Mouse (Mus musculus) hindbrain, postnatal 0 days (tissue): ENCODE results near the gene Ric8a. TPM values are rescaled to one million over a fixed set of nuclear protein-coding genes. Genes with fewer than 3 reads are reported as not detected.

ENCODE experiments used
- ATAC-seq: fragments of 200-750 bp; cut with Nextera tagmentation; 2 replicates; pipeline ENCODE4 v1.8.0; 2017; ENCODE audit warnings: mild to moderate bottlenecking, moderate TSS enrichment, moderate library complexity
- DNase-seq: peaks from one replicate; pipeline ENCODE4 v3.0.0-alpha.2; 2015; ENCODE audit warnings: low spot score
- H3K27ac ChIP-seq: fragments of 300-500 bp; sonication (generic); 2 replicates; pipeline ENCODE4 v1.5.1; 2014; ENCODE audit warnings: mild to moderate bottlenecking
- H3K27me3 ChIP-seq: fragments of 300-500 bp; sonication (generic); 2 replicates; pipeline ENCODE4 v1.6.1; 2014; ENCODE audit warnings: low read length, mixed read lengths; ENCODE audit not compliant: insufficient read depth
- H3K36me3 ChIP-seq: fragments of 300-500 bp; sonication (generic); 2 replicates; pipeline ENCODE4 v1.6.1; 2014; ENCODE audit warnings: low read length, mixed read lengths; ENCODE audit not compliant: insufficient read depth
- H3K4me1 ChIP-seq: fragments of 300-500 bp; sonication (generic); 2 replicates; pipeline ENCODE4 v1.6.1; 2014; ENCODE audit warnings: antibody characterized with exemption, low read length, mixed read lengths; ENCODE audit not compliant: insufficient read depth
- H3K4me2 ChIP-seq: fragments of 300-500 bp; sonication (generic); 2 replicates; pipeline ENCODE4 v1.6.1; 2014; ENCODE audit warnings: low read depth, mild to moderate bottlenecking, low read length, moderate library complexity, mixed read lengths
- H3K4me3 ChIP-seq: fragments of 300-500 bp; sonication (generic); 2 replicates; pipeline ENCODE4 v1.5.1; 2014; ENCODE audit warnings: low read length
- H3K9ac ChIP-seq: fragments of 300-500 bp; sonication (generic); replicated peaks from 2 replicates; pipeline ENCODE4 v1.6.1; 2014; ENCODE audit warnings: mild to moderate bottlenecking, low read length, moderate library complexity, mixed read lengths
- H3K9me3 ChIP-seq: fragments of 300-500 bp; sonication (generic); 2 replicates; pipeline ENCODE4 v1.6.1; 2016; ENCODE audit warnings: low read length, mixed read lengths
- CTCF ChIP-seq: IDR thresholded peaks from 2 replicates; pipeline ENCODE4 v1.5.1; 2016; ENCODE audit warnings: antibody characterized with exemption, control low read depth, low read depth
- WGBS: fragments of 180-500 bp; shearing (Covaris S2); extraction: QIAGEN DNeasy Blood & Tissue Kit; methylation state at CpG from one replicate; pipeline ENCODE4 v1.1.7; 2014; 5-methylcytosine and 5-hydroxymethylcytosine counted together
- polyA plus RNA-seq: library from polyadenylated mRNA; unstranded; fragments of >200 nt; fragmentation: Nextera tagmentation; extraction: Ambion mirVana; gene quantifications from 2 replicates; pipeline ENCODE4 v1.2.1, GENCODE M21; 2015
- total RNA-seq: library from RNA; depleted of rRNA; stranded (reverse); fragments of >200 nt; gene quantifications from 2 replicates; pipeline ENCODE4 v1.2.3, GENCODE M21; 2014

Gene Ric8a
- total and polyA plus RNA-seq, 2 experiments from 2014 or later, result 85.8 to 117 TPM

DNA sequence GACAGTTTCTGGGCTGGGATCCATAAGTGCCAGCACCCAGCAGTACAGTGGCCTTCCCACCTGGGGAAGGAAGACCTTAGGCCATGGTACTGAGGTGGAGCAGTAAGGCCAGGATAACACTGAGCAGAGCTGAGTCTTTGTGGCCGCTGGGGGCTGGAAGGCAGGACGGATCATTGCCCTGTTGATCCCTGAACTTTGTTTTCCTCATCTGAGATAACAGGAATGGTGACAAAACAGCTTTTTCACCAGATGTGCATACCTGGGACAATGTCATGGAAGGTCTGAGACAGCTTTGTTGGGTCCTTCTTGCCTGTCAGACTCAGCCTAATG lies 21.0 kb upstream of the Ric8a start:
- ATAC-seq (no peak), DNase-seq (no peak)
- 81% methylated on average over 2 of the region's 2 CpGs for WGBS
- Histone ChIP-seq H3K9ac (no peak overlapping the region), H3K9me3 (no peaks in the 10 kb centered on the region), H3K27me3 (no peaks in the 10 kb centered on the region), H3K4me1 (no peaks in the 10 kb centered on the region), H3K27ac (no peak overlapping the region), H3K4me3 (no peak overlapping the region), H3K4me2 (no peak overlapping the region), H3K36me3 (no peaks in the 10 kb centered on the region)
- TF ChIP-seq CTCF, result no peak

DNA sequence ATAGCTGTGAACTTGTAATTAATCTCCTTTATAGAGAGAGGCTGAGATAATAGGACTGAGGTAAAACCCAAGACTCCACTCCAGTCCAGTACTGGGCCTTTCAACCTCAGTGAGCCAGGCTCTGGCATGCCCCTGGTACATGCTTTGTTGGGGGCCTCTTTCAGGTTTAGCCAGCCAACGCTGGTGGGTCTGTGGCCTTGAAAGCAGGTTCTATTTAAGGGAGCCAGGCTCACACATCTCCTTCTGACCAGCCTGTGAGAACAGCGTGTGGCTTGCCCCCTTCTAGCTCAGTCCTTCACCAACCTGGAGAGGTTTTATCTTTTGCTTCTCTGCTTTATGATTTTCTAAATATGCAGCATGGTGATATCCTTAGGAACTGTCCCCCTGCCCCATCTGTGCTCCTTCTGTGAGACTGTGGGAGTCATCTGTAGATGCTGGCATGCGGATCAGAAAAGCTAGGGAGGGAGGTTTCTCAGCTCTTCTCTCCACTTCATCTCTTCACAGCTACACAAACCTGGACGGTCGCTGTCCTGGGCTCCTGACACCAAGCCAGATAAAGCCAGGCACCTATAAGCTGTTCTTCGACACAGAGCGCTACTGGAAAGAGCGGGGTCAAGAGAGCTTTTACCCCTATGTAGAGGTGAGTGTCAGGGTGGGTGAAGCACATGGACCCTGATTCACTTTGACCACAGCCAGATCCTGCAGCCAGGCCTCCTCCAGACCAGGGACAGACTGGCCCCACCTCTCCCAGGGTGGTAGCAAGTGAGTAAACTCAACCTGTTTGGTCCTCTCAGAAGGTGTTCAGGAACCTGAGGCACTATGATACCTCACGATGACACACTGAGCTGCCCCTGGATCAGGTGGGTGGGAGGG lies 20.3 kb upstream of the Ric8a start:
- H3K9me3 ChIP-seq, result no peaks in the 10 kb centered on the region
- H3K36me3 ChIP-seq, result no peaks in the 10 kb centered on the region
- H3K27me3 ChIP-seq, result peaks cover under 1% of the 10 kb centered on the region; the same call in 1 of the 2 replicates
- no peaks in the 10 kb centered on the region for H3K4me1 ChIP-seq
- no peak for DNase-seq
- TF ChIP-seq CTCF, result no peak
- H3K9ac ChIP-seq, result no peak overlapping the region
- 83% methylated on average over 9 of the region's 9 CpGs for WGBS
- no peak overlapping the region for H3K4me3 ChIP-seq
- no peak overlapping the region for H3K4me2 ChIP-seq
- no peak overlapping the region for H3K27ac ChIP-seq
- ATAC-seq, result no peak

- H3K27me3 ChIP-seq, result peaks cover 4% of the 10 kb centered on the region; the same call in 1 of the 2 replicates
- no peak overlapping the region for H3K4me2 ChIP-seq
- DNase-seq (no peak), ATAC-seq (no peak)
- no peaks in the 10 kb centered on the region for H3K9me3 ChIP-seq
- H3K27ac ChIP-seq, result no peak overlapping the region
- 57% methylated on average over 5 of the region's 5 CpGs for WGBS
- no peak overlapping the region for H3K4me3 ChIP-seq
- no peak overlapping the region for H3K9ac ChIP-seq
- no peaks in the 10 kb centered on the region for H3K4me1 ChIP-seq
- no peaks in the 10 kb centered on the region for H3K36me3 ChIP-seq
- TF ChIP-seq CTCF, result no peak
Observed at GRCm38 (mm10) chr7:140839556-140839955, 17.2 kb upstream of the Ric8a start.

DNA sequence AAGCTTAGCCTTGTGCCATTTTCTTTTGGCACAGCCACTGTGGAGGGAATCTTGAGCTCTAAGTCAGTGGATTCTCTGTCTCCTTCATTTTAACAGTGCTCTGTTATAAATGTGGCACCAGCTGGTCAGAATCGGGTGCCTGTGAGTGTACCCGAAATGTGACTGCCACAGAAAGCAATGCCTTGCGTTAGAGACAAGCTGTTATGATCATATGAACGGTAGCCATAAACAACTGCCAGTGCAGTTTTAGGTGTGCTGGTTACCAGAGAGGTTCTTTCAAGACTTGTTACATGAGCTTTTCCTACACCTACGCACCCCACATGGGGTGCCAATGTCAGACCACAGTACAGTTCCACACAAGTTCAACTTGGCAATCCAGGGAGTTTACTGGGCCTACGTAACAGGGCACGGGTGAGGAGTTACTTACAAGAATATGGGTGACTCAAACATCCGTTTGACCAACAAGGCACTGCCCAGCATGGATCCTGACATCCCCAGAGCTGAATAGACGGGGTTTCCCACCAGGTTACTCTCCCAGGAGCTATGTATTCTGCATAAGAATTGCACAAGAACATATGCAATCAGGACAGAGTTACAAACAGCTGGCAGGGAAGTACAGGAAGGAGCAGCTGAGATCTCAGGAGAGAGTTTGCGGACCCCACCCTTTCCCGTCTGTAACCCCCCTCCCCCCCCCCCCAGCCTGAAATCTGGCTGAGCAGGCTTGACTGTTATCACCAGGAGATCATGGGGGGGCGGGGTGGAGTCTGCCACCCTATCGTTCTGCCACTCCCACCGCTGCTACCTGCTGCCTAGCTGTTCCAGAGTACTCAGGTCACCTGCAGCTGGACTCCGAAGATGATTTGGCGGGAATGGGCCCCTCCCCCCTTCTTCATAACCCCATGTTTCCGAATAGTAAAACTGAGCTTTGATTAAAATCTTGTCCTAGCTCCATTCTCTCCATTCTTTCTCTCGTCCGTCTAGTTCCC lies 15.7 kb upstream of the Ric8a start:
- H3K9me3 ChIP-seq, result no peaks in the 10 kb centered on the region
- H3K4me3 ChIP-seq, result no peak overlapping the region
- H3K27me3 ChIP-seq, result peaks cover 4% of the 10 kb centered on the region; the same call in 1 of the 2 replicates
- no peak for TF ChIP-seq CTCF
- no peaks in the 10 kb centered on the region for H3K4me1 ChIP-seq
- ATAC-seq (no peak), DNase-seq (no peak)
- H3K9ac ChIP-seq, result no peak overlapping the region
- no peaks in the 10 kb centered on the region for H3K36me3 ChIP-seq
- H3K4me2 ChIP-seq, result no peak overlapping the region
- WGBS, result 44% methylated on average over 18 of the region's 19 CpGs
- no peak overlapping the region for H3K27ac ChIP-seq

DNA sequence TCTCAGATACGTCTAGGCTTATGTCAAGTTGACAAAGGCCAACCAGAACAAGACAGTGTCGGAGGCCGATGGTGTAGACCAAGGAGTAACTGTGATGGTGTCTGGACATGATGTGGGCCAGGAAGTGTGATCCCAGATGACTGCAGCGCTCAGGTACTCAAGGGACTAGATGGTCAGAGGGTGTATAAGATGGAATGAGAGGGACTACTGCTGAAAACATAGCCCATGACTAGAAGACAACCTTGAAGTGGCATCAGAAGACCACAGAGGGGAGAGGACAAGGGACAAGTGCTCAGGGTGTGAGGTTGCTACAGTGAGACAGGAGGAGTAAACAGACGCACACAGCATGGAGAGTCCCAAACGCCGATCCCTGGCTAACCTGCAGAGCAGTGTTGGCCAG lies 13.0 kb upstream of the Ric8a start:
- peaks cover 4% of the 10 kb centered on the region; the same call in 1 of the 2 replicates for H3K27me3 ChIP-seq
- no peak overlapping the region for H3K4me2 ChIP-seq
- no peak overlapping the region for H3K27ac ChIP-seq
- H3K36me3 ChIP-seq, result no peaks in the 10 kb centered on the region
- H3K4me3 ChIP-seq, result no peak overlapping the region
- no peak for TF ChIP-seq CTCF
- DNase-seq, result no peak
- no peaks in the 10 kb centered on the region for H3K9me3 ChIP-seq
- WGBS, result 79% methylated on average over 7 of the region's 7 CpGs
- ATAC-seq, result no peak
- H3K9ac ChIP-seq, result no peak overlapping the region
- H3K4me1 ChIP-seq, result no peaks in the 10 kb centered on the region

- no peaks in the 10 kb centered on the region for H3K36me3 ChIP-seq
- H3K27ac ChIP-seq, result no peak within 1 kb of the TSS
- no peaks in the 10 kb centered on the region for H3K4me1 ChIP-seq
- no peaks in the 10 kb centered on the region for H3K9me3 ChIP-seq
- no peak within 1 kb of the TSS for H3K9ac ChIP-seq
- ATAC-seq (peak; percentile 88), DNase-seq (peak; percentile 88)
- 30% methylated on average over 14 of the region's 14 CpGs for WGBS
- peaks cover 4% of the 10 kb centered on the region; the same call in 1 of the 2 replicates for H3K27me3 ChIP-seq
- H3K4me2 ChIP-seq, result no peak within 1 kb of the TSS
- no peak within 1 kb of the TSS for H3K4me3 ChIP-seq
- peak; percentile 90 for TF ChIP-seq CTCF
Observed at GRCm38 (mm10) chr7:140844905-140845665, 11.7 kb upstream of the Ric8a start, which contains the start of gene Scgb1c1. Gene Scgb1c1, plus strand, starts transcription at chr7:140845547.
